Mouse (Mus musculus) layer of hippocampus, adult 18-20 months (tissue): ENCODE results near the gene Gpr161. TPM values are rescaled to one million over a fixed set of nuclear protein-coding genes. Genes with fewer than 3 reads are reported as not detected.
A peak's percentile ranks its signal among the peaks of the same experiment; 100 is the strongest.

Experiments
- DNase-seq, 2 experiments: peaks; one replicate each; pipeline ENCODE4 v3.0.0; 2022; ENCODE audit warnings: low spot score in 2 of 2
- long read RNA-seq: library from polyadenylated mRNA; stranded (forward); transcript quantifications from one replicate; pipeline ENCODE4 v2.0.0, GENCODE M21; 2021
- total RNA-seq, 2 experiments: library from RNA; stranded (reverse); gene quantifications; 2 replicates each; pipeline ENCODE4 v1.2.3; 2021

Gpr161 gene
- 10 to 100 TPM; 75.9 to 82.9 TPM for total RNA-seq
- long read RNA-seq, partial matches to known transcripts, result 2 of 21 reads
- long read RNA-seq, other reads (novel, unspliced or antisense), result 19 of 21 reads

GRCm38 (mm10) chr1:165295489-165295888 lies at the start of gene Gpr161:
Gene Gpr161 (plus strand): TSS chr1:165295789.
- no peak for DNase-seq

GRCm38 (mm10) chr1:165246587-165246986 lies 49.0 kb upstream of the Gpr161 start:
- no peak for DNase-seq

DNA sequence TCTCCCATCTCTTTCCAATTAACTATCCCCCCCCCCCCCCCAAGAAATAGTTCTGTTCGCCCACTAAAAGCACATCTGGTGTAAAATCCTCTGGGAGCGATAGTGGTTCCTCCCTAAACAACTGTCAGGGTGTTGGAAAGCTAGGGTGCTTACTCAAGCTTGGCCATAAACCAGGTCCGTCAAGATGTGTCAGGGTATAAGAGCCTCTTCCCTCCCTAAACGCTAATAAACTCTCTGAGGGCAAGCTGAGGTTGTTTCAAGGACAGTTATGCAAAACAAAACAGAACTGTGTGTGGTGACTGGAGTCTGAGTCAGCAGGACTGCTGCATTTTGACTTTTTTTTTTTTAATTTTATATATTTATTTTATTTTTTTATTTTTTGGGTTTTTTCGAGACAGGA lies 48.5 kb upstream of the Gpr161 start:
- DNase-seq, result no peak

- no peak for DNase-seq
Measured at GRCm38 (mm10) chr1:165247788-165248187, 47.8 kb upstream of the Gpr161 start.

- DNase-seq, result no peak
Measured at GRCm38 (mm10) chr1:165248842-165249241, 46.7 kb upstream of the Gpr161 start.

- DNase-seq, result no peak
Measured at GRCm38 (mm10) chr1:165250546-165250945, 45.0 kb upstream of the Gpr161 start.

DNA sequence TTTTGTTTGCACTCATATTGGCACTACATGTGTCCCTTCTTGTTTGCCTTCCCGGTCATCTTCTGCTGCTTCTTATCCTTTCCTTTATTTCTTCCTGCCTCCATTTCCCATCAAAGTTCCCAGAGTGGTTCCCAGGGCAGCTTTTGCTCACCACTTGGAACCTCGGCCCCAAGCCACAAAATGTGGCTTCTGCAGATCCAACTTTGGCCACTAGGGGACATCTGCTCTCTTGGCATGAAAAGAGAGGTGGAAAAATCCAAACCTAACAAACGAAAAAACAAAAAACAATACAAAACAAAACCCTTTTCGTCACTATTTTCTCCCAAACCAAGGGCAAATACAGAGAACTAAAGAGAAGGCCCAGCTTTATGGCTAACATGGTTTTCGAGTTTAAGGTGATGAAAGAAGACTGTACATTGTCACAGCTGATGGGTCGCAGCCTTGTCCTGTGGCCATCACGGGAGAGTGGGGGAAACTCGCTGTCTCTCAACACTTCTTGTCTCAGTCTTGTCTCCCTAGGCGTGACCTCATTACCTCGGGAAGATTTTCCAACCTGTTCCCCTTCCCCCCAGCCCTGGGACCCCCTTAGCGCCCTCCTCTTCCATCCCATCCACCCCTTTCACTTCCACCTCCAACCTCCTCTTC lies 43.4 kb upstream of the Gpr161 start:
- DNase-seq, result peak in 1 of 2 experiments; percentile 50

DNA sequence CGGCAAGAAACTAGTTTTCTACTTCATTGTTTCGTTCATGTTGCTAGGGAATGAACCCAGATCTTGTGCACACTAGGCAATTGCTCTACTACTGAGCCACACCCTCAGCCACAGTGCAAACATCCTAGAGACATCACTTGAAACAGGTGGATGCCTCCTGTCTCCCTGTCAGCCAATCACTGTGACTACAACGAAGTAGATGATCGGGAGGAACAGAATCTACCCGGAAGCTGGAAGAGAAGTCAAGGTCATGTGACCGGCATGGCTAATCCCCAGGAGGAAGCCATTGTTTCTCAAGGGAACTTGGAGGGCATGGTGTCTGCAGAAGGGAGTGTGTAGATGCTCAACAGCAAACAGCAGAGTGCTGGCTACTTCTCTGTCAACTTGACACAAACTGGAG lies 20.6 kb upstream of the Gpr161 start:
- no peak for DNase-seq

- no peak for DNase-seq
Measured at GRCm38 (mm10) chr1:165280741-165281140, 14.8 kb upstream of the Gpr161 start.

DNA sequence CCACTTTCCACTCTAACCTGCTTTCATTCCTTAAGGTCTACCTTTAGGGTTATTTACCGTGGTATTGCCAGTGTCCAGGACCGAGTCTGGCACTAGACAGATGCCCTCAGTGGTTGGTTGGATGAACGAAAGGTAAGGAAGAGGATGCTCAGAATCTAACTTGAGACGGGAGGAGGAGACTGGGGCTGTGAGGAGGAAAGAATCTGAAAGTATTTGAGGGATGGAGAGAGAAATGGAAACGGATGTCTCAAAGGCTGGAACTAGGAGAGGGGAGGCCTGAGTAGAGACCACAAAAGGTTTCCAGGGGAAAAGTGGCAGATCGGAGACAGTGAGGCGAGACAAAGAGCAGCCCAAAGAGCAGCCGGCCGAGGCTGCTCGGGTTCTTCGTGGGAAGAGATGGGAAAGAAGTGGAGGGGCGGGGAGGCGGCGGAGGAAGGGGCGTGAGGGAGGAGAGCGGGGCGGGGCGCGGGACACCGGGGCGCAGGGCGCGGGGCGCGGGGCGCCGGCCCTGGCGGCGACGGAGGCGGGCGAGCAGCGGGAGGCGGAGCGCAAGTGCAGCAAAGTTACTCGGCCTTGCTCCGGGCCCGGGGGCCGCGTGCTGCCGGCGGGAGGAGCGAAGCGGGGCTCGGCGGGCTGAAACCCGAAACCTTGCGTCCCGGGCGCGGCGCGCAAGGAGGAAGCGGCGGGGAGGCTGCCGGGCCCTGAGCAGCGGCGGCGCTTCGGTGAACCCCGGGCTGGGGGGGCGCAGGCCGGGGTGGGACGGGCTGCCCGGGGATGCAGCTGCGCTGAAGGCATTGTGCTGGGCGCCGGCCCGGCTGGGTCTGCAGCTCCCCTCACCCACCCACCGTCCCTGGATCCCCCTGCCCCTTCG lies 14.0 kb upstream of the Gpr161 start:
- DNase-seq, result peak in 1 of 2 experiments; percentile 42

DNA sequence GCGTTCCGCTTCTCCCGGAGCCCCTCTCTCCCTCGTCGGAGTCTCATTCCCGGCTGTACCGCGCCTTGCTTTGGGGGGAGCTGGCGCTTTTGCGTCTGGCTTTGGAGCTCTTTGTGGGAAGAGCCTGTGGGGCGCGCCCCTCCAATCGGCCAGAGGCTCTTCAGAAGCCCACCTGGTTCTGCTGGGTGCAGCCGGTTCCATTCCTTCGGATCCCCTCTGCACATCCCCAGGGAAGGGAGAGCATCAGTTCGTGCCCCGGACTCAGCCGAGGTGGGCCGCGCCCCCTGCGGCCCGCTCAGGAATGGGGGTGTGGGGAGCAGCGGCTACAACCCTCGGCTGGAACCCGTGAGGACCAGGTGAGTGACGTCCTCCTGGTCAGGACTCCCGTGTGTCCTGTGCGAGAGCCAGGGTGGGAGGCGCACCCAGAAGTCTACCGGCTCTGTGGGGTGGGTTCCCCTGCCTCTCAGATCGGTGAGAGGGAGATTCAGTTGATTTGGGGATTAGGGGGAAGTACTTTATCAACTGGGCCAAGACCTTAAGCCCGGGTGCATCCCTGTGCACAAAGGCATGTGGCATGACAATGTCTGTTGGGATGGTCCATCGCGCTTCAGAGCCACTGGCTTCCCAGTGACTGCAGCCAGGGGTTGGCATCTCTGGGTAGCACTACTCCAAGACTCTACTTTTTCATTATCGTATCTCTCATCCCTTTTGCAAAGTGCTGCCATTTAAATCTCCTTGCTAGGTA lies 13.2 kb upstream of the Gpr161 start:
- no peak for DNase-seq

DNA sequence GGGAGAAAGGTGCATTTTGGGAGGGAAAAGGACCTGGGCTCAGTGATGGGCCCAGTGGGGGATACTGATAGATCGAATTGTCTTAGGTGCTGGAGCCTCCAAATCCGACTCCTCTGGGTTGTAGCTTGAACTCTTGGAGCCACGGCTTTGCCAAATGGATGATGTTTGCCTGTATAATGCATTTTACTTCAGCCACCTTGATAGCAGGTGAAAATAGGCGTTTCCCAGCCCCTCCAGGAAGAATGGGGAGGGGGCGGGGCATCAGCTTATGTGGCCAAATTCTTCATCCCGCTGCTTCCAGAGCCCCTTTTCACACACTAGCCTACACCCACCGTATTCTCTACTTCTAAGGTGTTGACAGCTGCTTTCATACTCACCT lies 12.6 kb upstream of the Gpr161 start:
- DNase-seq, result no peak

DNA sequence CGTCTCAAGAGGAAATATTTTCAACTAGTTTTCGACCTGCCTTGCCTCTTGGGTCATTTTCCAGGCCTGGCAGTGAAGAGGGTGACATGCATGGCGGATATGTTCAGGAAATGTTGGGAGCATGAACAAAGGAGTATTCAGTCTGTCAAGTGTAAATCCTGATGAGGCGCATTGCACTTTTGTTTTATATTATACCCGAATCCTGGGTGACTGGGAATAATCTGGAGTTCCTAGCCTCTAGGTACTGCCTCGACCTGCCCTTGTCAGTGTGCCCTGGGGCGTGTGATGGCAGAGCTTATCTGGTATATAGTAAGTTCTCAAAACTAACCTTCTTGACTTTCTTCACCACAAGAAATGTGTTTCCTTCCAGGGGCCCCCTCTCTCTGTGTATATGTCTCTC lies 11.5 kb upstream of the Gpr161 start:
- no peak for DNase-seq

DNA sequence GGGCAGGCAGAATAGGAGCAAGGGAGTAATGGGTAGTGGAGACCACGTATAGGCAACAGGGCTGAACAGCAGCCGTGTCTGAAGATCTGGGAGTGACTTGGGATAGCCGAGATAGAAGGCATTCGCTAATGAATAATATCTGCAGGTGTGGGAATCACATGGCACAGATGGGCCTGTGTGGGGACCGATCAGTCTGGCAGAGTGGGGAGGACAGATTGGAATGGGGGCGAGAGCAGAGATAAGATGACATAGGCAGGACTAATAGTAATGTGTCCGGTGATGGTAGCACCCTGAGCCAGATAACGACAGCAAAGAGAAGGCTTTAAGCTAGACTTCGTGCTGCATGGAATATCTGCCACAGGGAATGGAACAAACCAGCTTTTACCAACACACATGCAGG lies 7.4 kb upstream of the Gpr161 start:
- DNase-seq, result peak in 1 of 2 experiments; percentile 79

- DNase-seq, result no peak
Measured at GRCm38 (mm10) chr1:165289831-165290230, 5.8 kb upstream of the Gpr161 start.

GRCm38 (mm10) chr1:165291606-165292005 lies 4.0 kb upstream of the Gpr161 start:
- DNase-seq, result no peak

DNA sequence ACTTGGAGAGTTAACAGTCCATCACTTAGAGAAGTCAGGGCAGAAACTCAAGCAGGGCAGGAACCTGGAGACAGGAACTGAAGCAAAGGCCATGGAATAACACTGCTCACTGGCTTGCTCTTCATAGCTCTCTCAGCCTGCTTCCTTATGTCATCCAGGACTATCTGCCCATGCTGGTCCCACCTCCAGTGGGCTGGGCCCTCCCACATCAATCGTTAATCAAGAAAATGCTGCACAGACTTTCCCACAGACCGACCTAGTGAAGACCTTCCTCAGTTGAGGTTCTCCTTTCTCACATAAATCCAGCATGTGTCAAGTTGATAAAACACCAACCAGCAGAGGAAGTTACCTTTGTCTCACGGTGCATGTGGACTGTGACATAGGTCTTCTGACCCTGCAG lies 5.5 kb downstream of the Gpr161 start:
- no peak for DNase-seq

- peak in 1 of 2 experiments; percentile 65 for DNase-seq
Measured at GRCm38 (mm10) chr1:165301567-165301966, 6.0 kb downstream of the Gpr161 start.

DNA sequence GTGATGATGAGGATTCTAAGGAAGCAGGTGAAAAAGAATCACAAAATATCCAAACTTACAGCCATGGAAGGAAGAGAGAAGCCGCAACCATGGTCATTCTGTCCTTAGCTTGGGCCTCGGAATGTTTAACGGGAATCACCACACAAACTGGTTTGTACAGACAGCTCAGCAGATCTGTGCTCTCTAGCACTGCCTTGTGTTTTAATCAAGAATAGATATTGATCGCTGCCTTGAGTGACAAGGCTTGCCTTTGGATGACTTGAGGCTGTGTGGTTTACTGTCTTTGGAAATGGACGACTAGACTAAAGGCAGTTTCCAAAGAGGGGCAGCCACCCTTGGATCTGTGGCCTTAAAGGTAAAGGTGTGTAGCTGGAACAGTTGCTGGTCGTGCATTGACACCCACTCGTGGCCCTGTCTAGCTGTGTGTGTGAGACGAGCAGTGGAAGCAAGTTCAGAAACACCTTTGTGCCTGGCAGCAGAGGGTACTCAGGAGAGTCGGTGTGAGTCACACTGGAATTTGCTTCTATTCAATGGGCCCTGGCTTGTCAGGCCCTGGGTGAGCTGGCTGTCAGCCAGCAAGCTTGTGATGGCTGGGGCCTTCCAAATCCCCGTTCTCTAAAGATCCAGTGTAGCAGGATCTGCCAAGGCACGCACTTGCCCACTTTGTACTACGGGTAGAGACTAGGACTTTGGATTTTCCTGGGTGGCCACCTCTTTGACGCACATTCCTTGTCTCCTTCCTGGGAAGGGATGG lies 7.0 kb downstream of the Gpr161 start:
- no peak for DNase-seq

DNA sequence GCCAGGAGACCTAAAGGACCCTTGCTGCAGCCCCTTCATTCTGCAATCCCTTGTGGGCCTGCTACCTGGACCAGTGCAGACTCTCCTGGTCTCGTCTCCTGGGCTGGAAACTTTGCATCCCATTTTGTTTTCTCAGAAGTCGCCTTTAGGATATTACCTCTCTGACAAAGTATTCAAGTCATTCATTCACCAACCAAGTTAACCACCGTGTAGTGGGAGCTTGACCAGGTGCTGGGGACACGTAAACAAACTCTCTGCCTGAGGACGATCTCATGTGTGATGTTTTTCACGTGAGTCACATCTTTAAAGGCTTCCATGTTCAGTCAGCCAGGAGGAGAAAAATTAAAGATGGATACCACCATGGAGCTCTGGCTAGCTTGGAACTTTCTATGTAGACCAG lies 7.6 kb downstream of the Gpr161 start:
- DNase-seq, result no peak

DNA sequence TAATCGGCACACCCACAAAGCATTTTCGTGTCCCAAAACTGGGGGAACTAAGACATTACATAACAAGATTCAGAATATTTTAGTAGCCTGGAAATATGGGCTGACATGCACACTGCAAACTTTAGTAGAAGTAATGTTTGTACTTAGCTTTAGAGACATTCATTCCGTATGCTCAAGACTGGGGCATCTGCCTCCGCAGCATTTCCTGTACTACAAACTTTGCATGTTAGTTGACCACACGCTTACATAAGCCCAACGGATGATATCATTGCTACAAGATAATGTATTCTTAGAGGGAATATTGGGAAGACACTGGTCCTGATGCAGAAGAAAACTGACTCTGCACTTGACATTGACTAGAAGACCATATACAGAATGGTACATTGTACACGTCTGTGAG lies 8.8 kb downstream of the Gpr161 start:
- DNase-seq, result peak in 1 of 2 experiments; percentile 76
